In genomic region chr2:106893376-106893775, GRCm38 (mm10) we compare ENCODE assay signal across 23 mouse cellular contexts.
DNase-seq lines count a peak whose midpoint lies in the region; ATAC-seq and TF ChIP-seq lines count a peak whose summit lies in the region.
"Had no signal": no experiment of that assay in that cellular context is flagged by ENCODE, and none has a peak within 500 bp of the region (broad histone marks: within the 10 kb centered on the region; RNA-seq: fewer than 3 reads in every experiment).

No protein-coding gene starts in this region.

- TF ChIP-seq POLR2A in liver, adult 2 months (IDR thresholded peaks at IDR 0.05; ENCODE audit: extremely low read depth, insufficient read depth, low read length), result no peak

- no peak overlapping the region for H3K27ac ChIP-seq in liver, adult 2 months (replicated peaks; ENCODE audit: insufficient read depth, low read depth, low read length)
- no peak overlapping the region for H3K27ac ChIP-seq in liver, embryonic 12.5 days
- H3K27ac ChIP-seq in neural tube, embryonic 15.5 days (replicated peaks), result no peak overlapping the region
- no peak overlapping the region for H3K27ac ChIP-seq in heart, embryonic 11.5 days (ENCODE audit: low read depth, low read length)
- H3K27ac ChIP-seq: embryonic facial prominence, embryonic 10.5 days; embryonic facial prominence, embryonic 12.5 days; forebrain, embryonic 13.5 days; forebrain, embryonic 15.5 days had no signal

- H3K9ac ChIP-seq in liver, adult 2 months (ENCODE audit: low read depth, low read length), result no peak overlapping the region
- no peak overlapping the region for H3K9ac ChIP-seq in liver, embryonic 12.5 days
- H3K9ac ChIP-seq in neural tube, embryonic 15.5 days (replicated peaks), result no peak overlapping the region
- no peak overlapping the region for H3K9ac ChIP-seq in heart, embryonic 11.5 days (ENCODE audit: low read depth, low read length)
- H3K9ac ChIP-seq: embryonic facial prominence, embryonic 12.5 days; forebrain, embryonic 13.5 days; forebrain, embryonic 15.5 days; forebrain, postnatal 0 days had no signal

- no peak for ATAC-seq in liver, embryonic 12.5 days
- no peak for ATAC-seq in neural tube, embryonic 15.5 days (ENCODE audit: low FRiP score)
- ATAC-seq in heart, embryonic 11.5 days (replicated peaks; ENCODE audit: insufficient number of reproducible peaks, low FRiP score, low TSS enrichment), result no peak
- ATAC-seq: activated CD4-positive, CD25-positive, alpha-beta regulatory T cell, adult 4 months; forebrain, embryonic 13.5 days; forebrain, embryonic 15.5 days; forebrain, postnatal 0 days; Patski had no signal

- no peaks in the 10 kb centered on the region for H3K4me1 ChIP-seq in liver, adult 2 months (ENCODE audit: control insufficient read depth, insufficient read depth, low read length)
- no peaks in the 10 kb centered on the region for H3K4me1 ChIP-seq in liver, embryonic 12.5 days
- peaks cover 19% of the 10 kb centered on the region for H3K4me1 ChIP-seq in neural tube, embryonic 15.5 days
- H3K4me1 ChIP-seq in heart, embryonic 11.5 days (ENCODE audit: control insufficient read depth, insufficient read depth, low read length), result peaks cover 7% of the 10 kb centered on the region; the same call in 1 of the 2 replicates

- WGBS in liver, adult 2 months, result 13% methylated on average over 3 of the region's 3 CpGs
- WGBS in liver, embryonic 12.5 days (ENCODE audit: insufficient replicate concordance), result 58% methylated on average over 3 of the region's 3 CpGs
- 59% methylated on average over 3 of the region's 3 CpGs for WGBS in neural tube, embryonic 15.5 days
- WGBS in heart, embryonic 11.5 days (ENCODE audit: insufficient replicate concordance), result 47% methylated on average over 3 of the region's 3 CpGs

- H3K9me3 ChIP-seq in liver, embryonic 12.5 days (replicated peaks), result no peaks in the 10 kb centered on the region
- no peaks in the 10 kb centered on the region for H3K9me3 ChIP-seq in neural tube, embryonic 15.5 days (replicated peaks)
- H3K9me3 ChIP-seq in heart, embryonic 11.5 days (replicated peaks; ENCODE audit: control insufficient read depth, low read length), result no peaks in the 10 kb centered on the region
- H3K9me3 ChIP-seq: embryonic facial prominence, embryonic 10.5 days; embryonic facial prominence, embryonic 12.5 days; forebrain, embryonic 13.5 days; forebrain, embryonic 15.5 days had no signal

- H3K27me3 ChIP-seq in liver, adult 2 months (ENCODE audit: control insufficient read depth, insufficient read depth, low read length), result no peaks in the 10 kb centered on the region; the same call in 1 of the 2 replicates
- H3K27me3 ChIP-seq in liver, embryonic 12.5 days (replicated peaks), result peaks cover 6% of the 10 kb centered on the region; the same call in 1 of the 2 replicates
- H3K27me3 ChIP-seq in neural tube, embryonic 15.5 days (replicated peaks), result no peaks in the 10 kb centered on the region
- H3K27me3 ChIP-seq in heart, embryonic 11.5 days (ENCODE audit: control insufficient read depth, insufficient read depth, low read length), result no peaks in the 10 kb centered on the region
- H3K27me3 ChIP-seq: embryonic facial prominence, embryonic 12.5 days; forebrain, embryonic 13.5 days; forebrain, embryonic 15.5 days had no signal

- H3K4me3 ChIP-seq in liver, adult 2 months (ENCODE audit: insufficient read depth, low read depth, low read length), result no peak overlapping the region
- H3K4me3 ChIP-seq in liver, embryonic 12.5 days, result no peak overlapping the region
- no peak overlapping the region for H3K4me3 ChIP-seq in neural tube, embryonic 15.5 days (replicated peaks)
- H3K4me3 ChIP-seq in heart, embryonic 11.5 days (ENCODE audit: low read depth, low read length), result no peak overlapping the region
- H3K4me3 ChIP-seq: embryonic facial prominence, embryonic 10.5 days; embryonic facial prominence, embryonic 12.5 days; forebrain, embryonic 13.5 days; forebrain, embryonic 15.5 days had no signal

- no peak overlapping the region for H3K4me2 ChIP-seq in liver, embryonic 12.5 days
- no peak overlapping the region for H3K4me2 ChIP-seq in neural tube, embryonic 15.5 days
- no peak overlapping the region for H3K4me2 ChIP-seq in heart, embryonic 11.5 days
- H3K4me2 ChIP-seq: embryonic facial prominence, embryonic 12.5 days; forebrain, embryonic 13.5 days; forebrain, embryonic 15.5 days had no signal

- no peaks in the 10 kb centered on the region for H3K36me3 ChIP-seq in liver, adult 2 months (ENCODE audit: control insufficient read depth, insufficient read depth, low read length)
- H3K36me3 ChIP-seq in liver, embryonic 12.5 days, result no peaks in the 10 kb centered on the region
- H3K36me3 ChIP-seq in neural tube, embryonic 15.5 days, result no peaks in the 10 kb centered on the region
- H3K36me3 ChIP-seq in heart, embryonic 11.5 days (ENCODE audit: control insufficient read depth, insufficient read depth, low read length), result no peaks in the 10 kb centered on the region
- H3K36me3 ChIP-seq: embryonic facial prominence, embryonic 10.5 days; embryonic facial prominence, embryonic 12.5 days; forebrain, embryonic 15.5 days had no signal

- no peak for TF ChIP-seq CTCF in liver, adult 2 months (IDR thresholded peaks at IDR 0.05; ENCODE audit: low read depth, low read length)

- no peaks in the 10 kb centered on the region for H3K79me2 ChIP-seq in liver, adult 2 months (ENCODE audit: control insufficient read depth, insufficient read depth, low read length)

- peak; percentile 80 for DNase-seq in liver, adult 2 months (ENCODE audit: extremely low read depth, low read depth, low spot score)
- peak; percentile 8 for DNase-seq in neural tube, embryonic 10.5 days (ENCODE audit: extremely low spot score, low spot score)
- DNase-seq in embryo, embryonic 10.5 days (ENCODE audit: low spot score), result peak; percentile 62
- DNase-seq in yolk sac, embryonic 10.5 days (ENCODE audit: low spot score), result peak; percentile 12
- no peak for DNase-seq in lung, postnatal 36 days
- DNase-seq: adrenal gland, adult 8-10 months; adrenal gland, postnatal 14 days; adrenal gland, postnatal 36 days; cerebellum, adult 11-12 months; cerebellum, adult 2 months; cerebellum, adult 9-10 months; cerebellum, postnatal 10 days; cerebellum, postnatal 25 days; forebrain, postnatal 0 days had no signal
